Mouse (Mus musculus) neutrophil, adult 83 days (primary cell): Measurements from ENCODE around the gene Hsd17b13. TPM values are rescaled to one million over a fixed set of nuclear protein-coding genes. Genes with fewer than 3 reads are reported as not detected.

Experiments
- total RNA-seq, 2 experiments: library from RNA; stranded (reverse); gene quantifications; one replicate each; pipeline ENCODE4 v1.2.4; 2023

Hsd17b13 gene
- total RNA-seq = not detected

GRCm38 (mm10) chr5:103977297-103977696, at the start of gene Hsd17b13:
Hsd17b13 (minus strand) TSS chr5:103977410.

GRCm38 (mm10) chr5:104021597-104022378, 44.6 kb upstream of the Hsd17b13 start, which contains the start of gene Hsd17b11:
Hsd17b11 (minus strand) TSS chr5:104021919.

GRCm38 (mm10) chr5:103910748-103911409, 66.3 kb downstream of the Hsd17b13 start, which contains the start of gene Klhl8:
Klhl8 (minus strand) TSS chr5:103911259.

Other genes starting within 250 kb of the Hsd17b13 start
- 1 to 10 TPM; 1.0 to 1.3 TPM for gene Klhl8, start 66.2 kb downstream of the Hsd17b13 start, total RNA-seq
- 100 to 1,000 TPM; 138 to 146 TPM for gene Hsd17b11, start 44.5 kb upstream of the Hsd17b13 start, total RNA-seq
- gene Nudt9, start 68.9 kb upstream of the Hsd17b13 start, total RNA-seq = 10 to 100 TPM; 19.0 to 22.2 TPM
- gene Gm17660, start 100.2 kb upstream of the Hsd17b13 start, total RNA-seq = not detected
- not detected for gene Sparcl1, start 136.3 kb upstream of the Hsd17b13 start, total RNA-seq
- not detected for gene Dspp, start 193.3 kb upstream of the Hsd17b13 start, total RNA-seq
- gene Dmp1, start 225.2 kb upstream of the Hsd17b13 start, total RNA-seq = under 1 TPM; 0.20 to 0.31 TPM